Mouse (Mus musculus) CD4-positive naive resting alpha-beta T cell, adult 76 days (primary cell): Measurements from ENCODE around the gene Nup54. TPM values are rescaled to one million over a fixed set of nuclear protein-coding genes. Genes with fewer than 3 reads are reported as not detected.

Experiments
- total RNA-seq: library from RNA; stranded (reverse); gene quantifications from one replicate; pipeline ENCODE4 v1.2.4, GENCODE M21; 2023

The Nup54 gene
- total RNA-seq, result 65.9 TPM

GRCm38 (mm10) chr5:92435025-92435584, at the start of gene Nup54:
TSS of gene Nup54 (minus strand) at chr5:92435219.

Other genes starting within 250 kb of the Nup54 start
- gene U90926, start 219.8 kb downstream of the Nup54 start, total RNA-seq, result not detected
- 0.62 TPM for gene Ppef2, start 178.9 kb downstream of the Nup54 start, total RNA-seq
- gene Naaa, start 157.0 kb downstream of the Nup54 start, total RNA-seq, result 10.7 TPM
- gene Sdad1, start 124.7 kb downstream of the Nup54 start, total RNA-seq, result 84.8 TPM
- gene Cxcl9, start 107.1 kb downstream of the Nup54 start, total RNA-seq, result 0.38 TPM
- 0.64 TPM for gene Art3, start 103.4 kb downstream of the Nup54 start, total RNA-seq
- gene Cxcl10, start 86.3 kb downstream of the Nup54 start, total RNA-seq, result 2.2 TPM
- 40.2 TPM for gene Scarb2, start 71.6 kb upstream of the Nup54 start, total RNA-seq
- not detected for gene Fam47e, start 119.8 kb upstream of the Nup54 start, total RNA-seq
- not detected for gene Stbd1, start 167.8 kb upstream of the Nup54 start, total RNA-seq
- not detected for gene Ccdc158, start 240.1 kb upstream of the Nup54 start, total RNA-seq
- gene Shroom3, start 248.2 kb upstream of the Nup54 start, total RNA-seq, result 0.15 TPM